Mouse (Mus musculus): Measurements from ENCODE around the gene Dthd1. TPM values are rescaled to one million over a fixed set of nuclear protein-coding genes. Genes with fewer than 3 reads are reported as not detected.

Dthd1 gene
- polyA plus RNA-seq, 1 experiment = not detected

DNA sequence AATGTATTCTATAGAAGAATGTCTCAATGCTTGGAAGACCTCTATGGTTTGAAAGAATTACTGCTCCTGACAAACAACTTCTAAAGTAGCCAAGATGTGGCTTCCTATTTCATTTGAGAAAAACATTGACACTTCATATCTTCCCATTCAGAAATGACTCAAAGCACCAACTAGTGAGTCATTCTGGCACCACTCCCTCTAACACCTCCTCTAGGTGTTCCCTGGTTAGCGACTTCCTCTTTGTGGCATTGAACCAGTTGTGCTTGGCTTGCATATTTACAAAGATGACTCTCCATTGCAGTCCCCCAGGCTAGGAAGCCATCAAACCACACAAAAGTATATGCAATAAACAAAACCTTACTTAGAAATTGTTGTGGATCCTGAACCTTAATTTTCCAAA, 2.1 kb downstream of the Dthd1 start:
- Histone ChIP-seq H3K36me3 (ENCODE audit: control insufficient read depth, insufficient read depth) (no peaks in the 10 kb centered on the region), H3K27me3 (ENCODE audit: control insufficient read depth, insufficient read depth, insufficient read length) (no peaks in the 10 kb centered on the region), H3K79me3 (ENCODE audit: low read depth) (no peaks in the 10 kb centered on the region), H3ac (ENCODE audit: control insufficient read depth, insufficient read length, low read depth) (no peak overlapping the region), H3K79me2 (ENCODE audit: control insufficient read depth, insufficient read depth) (no peaks in the 10 kb centered on the region), H3K4me3 (ENCODE audit: insufficient read depth, poor library complexity, severe bottlenecking) (no peak overlapping the region)
- no peak for TF ChIP-seq USF1 (IDR thresholded peaks at IDR 0.05; ENCODE audit: low read depth)
- no peak for TF ChIP-seq MYOD1 (IDR thresholded peaks at IDR 0.05; ENCODE audit: control insufficient read depth, insufficient read length, low read depth)
- TF ChIP-seq MAX (IDR thresholded peaks at IDR 0.05) = no peak
- no peak for TF ChIP-seq CTCF (IDR thresholded peaks at IDR 0.05; ENCODE audit: control insufficient read depth, insufficient read depth, insufficient read length)
- TF ChIP-seq CEBPB (IDR thresholded peaks at IDR 0.05; ENCODE audit: low read depth) = no peak
- no peak for TF ChIP-seq MYOG (IDR thresholded peaks at IDR 0.05; ENCODE audit: control insufficient read depth, extremely low read depth, insufficient read length)
- no peak for TF ChIP-seq FOSL1 (IDR thresholded peaks at IDR 0.05; ENCODE audit: insufficient read depth, low read length, poor library complexity, severe bottlenecking)

DNA sequence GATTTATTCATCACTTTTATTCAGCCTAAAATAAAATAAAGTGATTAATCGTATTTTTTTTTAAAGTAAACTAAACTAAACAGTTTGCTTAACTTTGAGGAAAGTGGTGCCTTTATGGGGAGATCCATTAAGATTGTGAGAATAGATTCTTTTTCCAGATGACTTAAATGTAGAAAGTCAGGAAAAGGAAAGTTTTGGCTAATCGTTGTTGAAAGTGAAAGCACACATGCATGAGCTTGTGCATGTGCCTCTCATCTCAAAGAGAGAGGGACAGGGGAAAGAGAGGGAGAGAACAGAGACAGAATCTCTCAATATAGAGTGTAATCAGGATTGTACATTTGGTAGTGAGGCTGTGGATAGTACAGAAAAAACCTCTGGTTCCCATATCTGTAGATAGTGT, 5.9 kb downstream of the Dthd1 start:
- TF ChIP-seq MAX (IDR thresholded peaks at IDR 0.05) (no peak), FOSL1 (IDR thresholded peaks at IDR 0.05; ENCODE audit: insufficient read depth, low read length, poor library complexity, severe bottlenecking) (no peak), USF1 (IDR thresholded peaks at IDR 0.05; ENCODE audit: low read depth) (no peak), MYOG (IDR thresholded peaks at IDR 0.05; ENCODE audit: control insufficient read depth, extremely low read depth, insufficient read length) (no peak), MYOD1 (IDR thresholded peaks at IDR 0.05; ENCODE audit: control insufficient read depth, insufficient read length, low read depth) (no peak)
- no peaks in the 10 kb centered on the region for H3K27me3 ChIP-seq (ENCODE audit: control insufficient read depth, insufficient read depth, insufficient read length)
- H3K79me2 ChIP-seq (ENCODE audit: control insufficient read depth, insufficient read depth) = no peaks in the 10 kb centered on the region
- H3K4me3 ChIP-seq (ENCODE audit: insufficient read depth, poor library complexity, severe bottlenecking) = no peak overlapping the region
- H3K36me3 ChIP-seq (ENCODE audit: control insufficient read depth, insufficient read depth) = no peaks in the 10 kb centered on the region
- no peaks in the 10 kb centered on the region for H3K79me3 ChIP-seq (ENCODE audit: low read depth)
- no peak overlapping the region for H3ac ChIP-seq (ENCODE audit: control insufficient read depth, insufficient read length, low read depth)

DNA sequence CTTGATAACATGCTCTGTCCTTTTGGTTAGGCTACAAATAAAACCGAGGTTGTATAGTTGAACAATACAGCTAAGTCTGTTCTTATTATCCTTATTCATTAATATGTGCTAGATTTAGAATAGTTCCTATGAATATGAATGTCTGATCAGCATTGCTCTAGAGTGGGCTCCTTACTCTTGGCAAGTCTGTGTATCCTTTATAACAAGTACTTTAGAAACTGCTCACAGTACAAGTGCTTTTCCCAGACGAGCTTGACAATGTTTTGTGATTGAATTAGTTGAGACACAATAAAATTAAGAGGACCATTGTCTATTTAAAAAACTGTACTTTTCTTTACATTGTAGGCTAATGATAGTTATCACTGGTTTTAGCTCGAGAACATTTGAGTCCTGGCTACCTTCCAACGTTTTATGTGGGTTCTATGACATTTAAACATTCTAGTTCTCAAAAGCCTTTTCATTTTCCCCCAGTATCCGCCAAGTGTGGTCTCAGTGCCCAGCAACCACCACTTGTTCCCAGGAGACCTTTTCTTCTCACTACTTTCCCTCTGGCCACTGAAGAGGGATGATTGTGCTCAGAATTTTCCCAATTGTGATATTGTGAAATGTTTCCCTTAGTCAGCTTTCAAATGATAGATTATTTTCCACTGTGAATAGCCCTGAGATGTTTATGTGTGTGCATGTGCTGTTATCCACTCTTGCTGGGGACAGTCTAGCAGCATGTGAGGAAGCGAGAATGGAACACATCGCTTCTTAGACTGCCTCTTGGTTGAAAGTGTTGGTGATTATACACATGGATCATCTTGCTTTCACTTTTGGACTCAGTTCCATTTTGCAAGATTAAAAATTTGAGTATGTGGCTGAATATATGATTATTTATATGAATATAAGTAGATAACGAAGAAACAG, 7.0 kb downstream of the Dthd1 start:
- H3K79me2 ChIP-seq (ENCODE audit: control insufficient read depth, insufficient read depth) = no peaks in the 10 kb centered on the region
- H3K79me3 ChIP-seq (ENCODE audit: low read depth) = no peaks in the 10 kb centered on the region
- H3K36me3 ChIP-seq (ENCODE audit: control insufficient read depth, insufficient read depth) = no peaks in the 10 kb centered on the region
- no peak overlapping the region for H3K4me3 ChIP-seq (ENCODE audit: insufficient read depth, poor library complexity, severe bottlenecking)
- H3K27me3 ChIP-seq (ENCODE audit: control insufficient read depth, insufficient read depth, insufficient read length) = no peaks in the 10 kb centered on the region
- TF ChIP-seq USF1 (IDR thresholded peaks at IDR 0.05; ENCODE audit: low read depth) = no peak
- no peak for TF ChIP-seq MYOG (IDR thresholded peaks at IDR 0.05; ENCODE audit: control insufficient read depth, extremely low read depth, insufficient read length)
- TF ChIP-seq MAX (IDR thresholded peaks at IDR 0.05) = no peak
- no peak for TF ChIP-seq CEBPB (IDR thresholded peaks at IDR 0.05; ENCODE audit: low read depth)
- TF ChIP-seq CTCF (IDR thresholded peaks at IDR 0.05; ENCODE audit: control insufficient read depth, insufficient read depth, insufficient read length) = no peak
- no peak for TF ChIP-seq FOSL1 (IDR thresholded peaks at IDR 0.05; ENCODE audit: insufficient read depth, low read length, poor library complexity, severe bottlenecking)
- TF ChIP-seq MYOD1 (IDR thresholded peaks at IDR 0.05; ENCODE audit: control insufficient read depth, insufficient read length, low read depth) = no peak
- no peak overlapping the region for H3ac ChIP-seq (ENCODE audit: control insufficient read depth, insufficient read length, low read depth)

DNA sequence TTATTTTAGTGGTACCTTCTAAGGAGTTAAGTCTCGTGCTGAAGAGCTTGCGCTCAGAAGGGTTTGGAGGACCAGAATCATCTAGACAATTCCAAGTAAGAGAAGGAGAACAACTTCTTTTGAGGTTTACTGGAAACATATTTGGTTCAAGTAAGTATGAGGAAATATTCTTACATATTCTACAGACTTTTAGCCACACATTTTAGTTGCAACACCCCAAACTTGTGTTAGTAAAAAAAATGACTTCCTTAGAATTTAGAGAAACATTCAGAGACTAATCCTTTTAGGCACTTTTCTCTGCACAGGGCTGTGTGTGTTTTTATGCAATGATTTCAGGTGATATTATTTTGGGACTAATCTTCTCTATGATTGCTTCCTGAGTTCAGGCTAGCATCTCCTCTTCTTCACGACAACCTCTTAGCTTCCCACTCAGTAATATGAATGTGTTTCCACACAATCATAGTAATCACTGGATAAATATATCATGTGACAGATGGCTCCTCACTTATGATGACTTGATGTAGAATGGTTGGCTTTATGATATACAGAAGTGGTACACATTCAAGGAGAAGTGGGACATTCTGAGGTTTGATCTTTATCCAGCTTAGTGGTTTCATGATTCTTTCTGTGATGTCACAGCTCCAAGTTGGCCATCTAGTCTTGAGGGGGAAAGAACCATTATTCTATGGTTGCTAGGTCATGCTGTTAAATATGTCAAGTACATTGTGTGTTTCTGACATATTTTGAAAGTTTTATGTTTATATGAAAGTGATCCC, 29.5 kb downstream of the Dthd1 start:
- Histone ChIP-seq H3ac (ENCODE audit: control insufficient read depth, insufficient read length, low read depth) (no peak overlapping the region), H3K4me3 (ENCODE audit: insufficient read depth, poor library complexity, severe bottlenecking) (no peak overlapping the region), H3K36me3 (ENCODE audit: control insufficient read depth, insufficient read depth) (no peaks in the 10 kb centered on the region), H3K79me2 (ENCODE audit: control insufficient read depth, insufficient read depth) (no peaks in the 10 kb centered on the region), H3K79me3 (ENCODE audit: low read depth) (no peaks in the 10 kb centered on the region), H3K27me3 (ENCODE audit: control insufficient read depth, insufficient read depth, insufficient read length) (no peaks in the 10 kb centered on the region)
- TF ChIP-seq USF1 (IDR thresholded peaks at IDR 0.05; ENCODE audit: low read depth) (no peak), FOSL1 (IDR thresholded peaks at IDR 0.05; ENCODE audit: insufficient read depth, low read length, poor library complexity, severe bottlenecking) (no peak)

DNA sequence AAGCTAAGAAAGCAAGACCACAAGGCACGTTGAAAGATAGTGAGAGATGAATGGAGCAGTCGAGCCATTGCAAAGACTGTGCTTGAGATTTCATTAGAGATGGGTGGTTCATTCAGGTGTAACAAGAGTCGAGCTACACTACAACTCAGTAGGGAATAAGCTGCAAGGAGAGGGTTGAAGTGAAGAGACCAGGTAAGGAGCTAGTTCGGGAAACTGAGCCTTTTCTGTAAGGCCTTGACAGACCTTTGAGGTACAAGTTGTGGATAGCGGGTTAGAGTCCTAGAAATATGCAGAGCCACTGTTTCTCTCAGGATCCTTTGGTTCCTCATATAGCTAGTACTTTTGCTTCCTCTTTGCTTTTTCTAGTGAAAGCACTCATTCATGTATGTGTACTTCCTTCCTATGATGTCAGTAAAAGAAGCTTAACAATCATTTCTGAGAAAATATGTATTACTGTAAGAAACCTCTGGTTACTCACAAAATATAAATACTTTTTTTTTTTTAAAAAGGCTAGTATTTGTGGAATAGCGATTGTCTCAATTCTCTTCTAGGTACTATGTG, 33.0 kb downstream of the Dthd1 start:
- no peak for TF ChIP-seq MYOD1 (IDR thresholded peaks at IDR 0.05; ENCODE audit: control insufficient read depth, insufficient read length, low read depth)
- TF ChIP-seq MYOG (IDR thresholded peaks at IDR 0.05; ENCODE audit: control insufficient read depth, extremely low read depth, insufficient read length) = no peak
- TF ChIP-seq CEBPB (IDR thresholded peaks at IDR 0.05; ENCODE audit: low read depth) = no peak
- no peak for TF ChIP-seq CTCF (IDR thresholded peaks at IDR 0.05; ENCODE audit: control insufficient read depth, insufficient read depth, insufficient read length)
- no peak for TF ChIP-seq USF1 (IDR thresholded peaks at IDR 0.05; ENCODE audit: low read depth)
- TF ChIP-seq FOSL1 (IDR thresholded peaks at IDR 0.05; ENCODE audit: insufficient read depth, low read length, poor library complexity, severe bottlenecking) = no peak
- TF ChIP-seq MAX (IDR thresholded peaks at IDR 0.05) = no peak
- Histone ChIP-seq H3K27me3 (ENCODE audit: control insufficient read depth, insufficient read depth, insufficient read length) (no peaks in the 10 kb centered on the region), H3ac (ENCODE audit: control insufficient read depth, insufficient read length, low read depth) (no peak overlapping the region), H3K4me3 (ENCODE audit: insufficient read depth, poor library complexity, severe bottlenecking) (no peak overlapping the region), H3K79me3 (ENCODE audit: low read depth) (no peaks in the 10 kb centered on the region), H3K79me2 (ENCODE audit: control insufficient read depth, insufficient read depth) (no peaks in the 10 kb centered on the region), H3K36me3 (ENCODE audit: control insufficient read depth, insufficient read depth) (no peaks in the 10 kb centered on the region)
